Mouse (Mus musculus) retina, postnatal 7 days (tissue): ENCODE measurements at regions not wholly inside any gene's neighbourhood (a gene's known extent, or its start where the extent isn't known, plus 50 kb on each side); places are given as distances from the start of the nearest gene placed in this dataset.

Experiments
- DNase-seq: peaks from one replicate; pipeline ENCODE4 v3.0.0-alpha.2; 2012; ENCODE audit warnings: low read depth, low spot score

- DNase-seq = no peak
Measured at GRCm38 (mm10) chr5:43339671-43340070, 106.7 kb downstream of the Cpeb2 start.

GRCm38 (mm10) chr5:43341475-43341874, 108.5 kb downstream of the Cpeb2 start:
- DNase-seq = no peak

- no peak for DNase-seq
Measured at GRCm38 (mm10) chr5:43344441-43344840, 111.5 kb downstream of the Cpeb2 start.

- DNase-seq = no peak
Measured at GRCm38 (mm10) chr5:43350987-43351386, 118.0 kb downstream of the Cpeb2 start.

- DNase-seq = no peak
Measured at GRCm38 (mm10) chr5:43353021-43353990, 120.3 kb downstream of the Cpeb2 start.

GRCm38 (mm10) chr5:43354351-43354942, 121.5 kb downstream of the Cpeb2 start:
- no peak for DNase-seq

GRCm38 (mm10) chr5:43355026-43355580, 122.1 kb downstream of the Cpeb2 start:
- peak; percentile 60 for DNase-seq

- no peak for DNase-seq
Measured at GRCm38 (mm10) chr5:43355832-43356231, 122.9 kb downstream of the Cpeb2 start.

GRCm38 (mm10) chr5:43357100-43357680, 124.2 kb downstream of the Cpeb2 start:
- DNase-seq = no peak

GRCm38 (mm10) chr5:43357901-43358300, 124.9 kb downstream of the Cpeb2 start:
- no peak for DNase-seq

- DNase-seq = no peak
Measured at GRCm38 (mm10) chr5:43358928-43359765, 126.2 kb downstream of the Cpeb2 start.

GRCm38 (mm10) chr5:43360298-43360697, 127.3 kb downstream of the Cpeb2 start:
- DNase-seq = no peak

- no peak for DNase-seq
Measured at GRCm38 (mm10) chr5:43361026-43361425, 128.1 kb downstream of the Cpeb2 start.

GRCm38 (mm10) chr5:43372385-43372784, 139.4 kb downstream of the Cpeb2 start:
- DNase-seq = no peak

- no peak for DNase-seq
Measured at GRCm38 (mm10) chr5:43384689-43385375, 130.5 kb upstream of the C1qtnf7 start.

- no peak for DNase-seq
Measured at GRCm38 (mm10) chr5:43390997-43391396, 124.3 kb upstream of the C1qtnf7 start.

- DNase-seq = peak; percentile 6
Measured at GRCm38 (mm10) chr5:43391412-43392029, 123.8 kb upstream of the C1qtnf7 start.

GRCm38 (mm10) chr5:43392908-43393545, 122.3 kb upstream of the C1qtnf7 start:
- no peak for DNase-seq

GRCm38 (mm10) chr5:43417259-43417658, 98.1 kb upstream of the C1qtnf7 start:
- DNase-seq = no peak
